Mouse (Mus musculus) E14TG2a.4 (cell line): ENCODE results near the gene Dstn.

Experiments used
- H3K27me3 ChIP-seq: 2 replicates; pipeline ENCODE4 v1.6.1; 2014; ENCODE audit warnings: low read length, control low read depth; ENCODE audit not compliant: insufficient read depth
- H3K36me3 ChIP-seq: 2 replicates; pipeline ENCODE4 v1.6.1; 2014; ENCODE audit warnings: low read length, control low read depth; ENCODE audit not compliant: insufficient read depth
- H3K4me1 ChIP-seq: replicated peaks from 2 replicates; pipeline ENCODE4 v1.6.1; 2014; ENCODE audit warnings: low read depth, low read length, control low read depth
- H3K4me3 ChIP-seq: replicated peaks from 2 replicates; pipeline ENCODE4 v1.5.1; 2014; ENCODE audit warnings: mild to moderate bottlenecking, low read length
- H3K9me3 ChIP-seq: 2 replicates; pipeline ENCODE4 v1.6.1; 2014; ENCODE audit warnings: low read length, control low read depth
- CTCF ChIP-seq: conservative IDR thresholded peaks from 2 replicates; pipeline ENCODE4 v1.5.1; 2014; ENCODE audit warnings: low read length
- NANOG ChIP-seq: IDR thresholded peaks from 2 replicates; pipeline ENCODE4 v1.6.1; 2014; ENCODE audit warnings: borderline replicate concordance, low read length, mixed read lengths
- POU5F1 ChIP-seq: IDR thresholded peaks from 2 replicates; pipeline ENCODE4 v1.6.1; 2014; ENCODE audit warnings: low read length, borderline replicate concordance

Dstn gene

DNA sequence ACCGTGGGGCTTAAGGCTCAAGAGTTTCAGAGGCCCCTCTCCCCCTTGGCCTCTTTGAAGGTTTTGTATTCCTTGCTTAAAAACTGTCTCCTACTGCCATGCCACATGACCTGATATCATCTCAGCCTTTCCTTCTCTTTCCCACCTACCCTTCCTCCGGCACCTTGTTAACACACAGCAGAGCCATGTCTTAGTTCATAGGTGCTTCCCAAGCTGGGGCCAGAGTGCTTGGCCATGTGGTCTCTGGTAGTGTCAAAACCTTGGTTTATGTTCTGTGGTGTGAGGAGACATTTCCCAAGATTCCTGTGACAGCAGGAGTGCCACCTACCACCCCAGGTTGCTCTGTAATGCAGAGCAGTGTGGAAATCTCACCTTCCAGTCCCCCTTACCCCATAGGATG is 31.3 kb downstream of the Dstn start:
- H3K4me3 ChIP-seq = no peak overlapping the region
- H3K4me1 ChIP-seq = peaks cover 24% of the 10 kb centered on the region
- no peaks in the 10 kb centered on the region for H3K9me3 ChIP-seq
- no peaks in the 10 kb centered on the region for H3K27me3 ChIP-seq
- TF ChIP-seq CTCF (no peak), NANOG (no peak), POU5F1 (no peak)
- H3K36me3 ChIP-seq = peaks cover 95% of the 10 kb centered on the region

DNA sequence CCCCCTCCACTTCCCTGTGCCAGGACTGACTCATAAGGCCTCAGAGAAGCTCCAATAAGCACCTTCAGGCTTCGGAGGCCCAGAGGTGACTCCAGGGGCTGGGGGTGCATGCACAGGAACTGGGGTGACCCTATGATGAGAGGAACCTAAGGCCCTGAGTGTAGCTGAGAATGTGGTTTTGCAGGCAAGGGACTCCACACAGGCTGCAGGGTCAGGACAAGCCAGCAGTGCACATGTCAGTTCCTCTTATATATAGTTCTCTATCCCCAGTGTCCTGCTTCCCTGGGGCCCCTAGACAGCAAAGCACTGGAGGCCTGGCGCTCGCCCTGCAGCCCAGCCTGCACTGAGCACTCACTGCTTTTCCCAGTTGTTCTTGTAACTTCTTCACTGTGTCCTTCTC is 32.9 kb downstream of the Dstn start:
- Histone ChIP-seq H3K4me1 (peaks cover 24% of the 10 kb centered on the region), H3K9me3 (no peaks in the 10 kb centered on the region), H3K27me3 (no peaks in the 10 kb centered on the region), H3K36me3 (peaks cover 98% of the 10 kb centered on the region), H3K4me3 (no peak overlapping the region)
- TF ChIP-seq CTCF (no peak), NANOG (no peak), POU5F1 (no peak)

DNA sequence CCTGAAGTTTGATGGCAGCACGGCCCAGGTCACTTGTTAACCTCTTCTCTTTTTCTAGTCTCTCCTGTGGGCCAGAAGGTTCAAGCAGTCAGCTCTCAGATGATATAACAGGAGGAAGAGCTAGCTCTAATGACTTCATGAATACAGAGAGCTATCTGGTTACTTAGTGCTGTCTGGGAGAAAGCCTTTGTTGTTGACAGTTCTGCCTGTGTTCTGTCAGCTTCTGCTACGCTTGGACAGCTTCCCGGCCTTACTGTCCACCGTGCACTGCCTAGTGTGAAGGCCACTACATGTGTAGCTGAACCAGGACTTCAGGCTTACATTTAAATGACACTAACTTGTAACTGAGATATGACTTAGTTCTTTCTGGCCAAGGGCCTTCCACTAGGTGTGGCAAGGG is 33.3 kb downstream of the Dstn start:
- Histone ChIP-seq H3K4me1 (peaks cover 24% of the 10 kb centered on the region), H3K9me3 (no peaks in the 10 kb centered on the region), H3K4me3 (no peak overlapping the region), H3K36me3 (peaks cover 98% of the 10 kb centered on the region), H3K27me3 (no peaks in the 10 kb centered on the region)
- TF ChIP-seq NANOG = no peak
- no peak for TF ChIP-seq POU5F1
- TF ChIP-seq CTCF = no peak

DNA sequence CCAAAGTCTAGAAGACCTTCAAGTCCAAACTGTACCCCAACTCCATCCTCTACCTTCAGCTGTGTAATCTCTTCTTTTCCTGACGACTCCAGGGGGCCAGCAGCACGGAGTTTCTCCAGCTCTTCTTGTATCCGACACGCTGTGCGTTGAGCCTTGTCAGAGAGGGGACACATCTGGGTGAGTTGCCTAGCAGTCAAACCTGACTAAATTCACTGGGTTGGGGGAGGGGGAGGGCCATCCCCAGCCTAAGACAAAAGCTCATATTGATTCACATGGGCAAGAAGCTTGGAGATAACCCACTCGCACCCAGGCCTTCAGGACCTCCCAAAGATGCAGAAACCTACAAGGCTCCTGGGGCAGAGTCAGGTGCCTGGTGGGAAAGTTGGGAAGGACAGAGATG is 34.1 kb downstream of the Dstn start:
- TF ChIP-seq NANOG = no peak
- TF ChIP-seq POU5F1 = no peak
- no peak for TF ChIP-seq CTCF
- H3K9me3 ChIP-seq = no peaks in the 10 kb centered on the region
- H3K27me3 ChIP-seq = no peaks in the 10 kb centered on the region

DNA sequence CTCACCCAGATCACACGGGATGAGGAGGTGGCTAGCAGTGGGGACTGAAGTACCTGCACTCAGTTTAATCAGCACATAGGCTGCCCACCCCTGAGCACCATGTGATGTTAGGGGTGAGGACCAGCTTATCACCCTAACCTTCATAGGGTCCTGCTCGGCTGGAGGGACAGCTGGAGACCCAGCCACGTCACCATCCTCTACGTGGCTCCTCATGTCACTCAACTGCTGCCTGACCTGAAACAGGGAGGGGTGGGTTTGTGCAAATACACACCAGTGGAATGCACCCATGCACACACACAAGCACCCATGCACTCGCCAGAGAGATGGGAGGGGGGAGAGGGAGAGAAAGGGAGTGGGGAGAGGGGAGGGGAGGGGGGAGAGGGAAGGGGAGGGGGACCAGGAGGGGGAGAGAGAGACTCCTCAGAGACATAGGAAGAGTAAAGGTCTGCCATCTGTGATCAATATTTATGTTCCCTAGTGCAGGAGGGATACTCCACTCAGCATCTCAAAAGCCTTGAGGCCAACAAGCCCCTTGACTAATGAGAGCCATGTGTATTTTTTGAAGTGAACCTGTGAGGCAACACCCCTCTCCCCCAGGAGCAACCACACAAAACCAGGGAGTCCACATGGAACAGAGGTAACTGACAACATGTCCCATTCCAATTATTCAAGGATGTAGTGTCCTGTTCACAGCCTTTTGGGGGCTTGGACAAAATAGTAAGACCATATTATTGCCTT is 35.3 kb downstream of the Dstn start:
- Histone ChIP-seq H3K27me3 (no peaks in the 10 kb centered on the region), H3K36me3 (peaks cover 98% of the 10 kb centered on the region), H3K4me1 (peaks cover 18% of the 10 kb centered on the region), H3K4me3 (no peak overlapping the region), H3K9me3 (no peaks in the 10 kb centered on the region)
- TF ChIP-seq NANOG (no peak), CTCF (no peak), POU5F1 (no peak)

More for the DNA sequence above, 34.1 kb downstream of the Dstn start:
- Histone ChIP-seq H3K4me1 (peaks cover 24% of the 10 kb centered on the region), H3K4me3 (no peak overlapping the region), H3K36me3 (peaks cover 98% of the 10 kb centered on the region)

DNA sequence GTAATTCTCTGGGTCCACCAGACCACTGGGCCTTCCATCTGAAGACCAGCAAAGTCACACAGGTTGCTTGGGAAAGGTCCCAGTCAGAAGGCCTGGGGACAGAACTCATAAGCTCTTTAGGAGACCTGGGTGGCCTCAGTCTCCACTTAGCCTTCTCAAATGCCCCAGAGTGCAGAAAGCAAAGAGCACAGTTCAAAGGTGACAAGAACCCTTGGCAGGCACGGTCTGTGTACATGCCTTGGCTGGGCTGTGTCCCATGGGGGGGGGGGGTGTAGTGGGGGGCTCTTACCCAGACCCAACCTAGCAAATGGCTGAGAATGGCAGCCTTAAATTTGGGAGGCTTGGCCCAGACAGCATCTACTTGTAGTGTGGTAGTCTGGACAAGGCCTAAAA is 35.9 kb downstream of the Dstn start:
- Histone ChIP-seq H3K4me3 (no peak overlapping the region), H3K36me3 (peaks cover 98% of the 10 kb centered on the region), H3K27me3 (no peaks in the 10 kb centered on the region), H3K4me1 (peaks cover 13% of the 10 kb centered on the region), H3K9me3 (no peaks in the 10 kb centered on the region)
- TF ChIP-seq POU5F1 (no peak), NANOG (no peak), CTCF (no peak)

DNA sequence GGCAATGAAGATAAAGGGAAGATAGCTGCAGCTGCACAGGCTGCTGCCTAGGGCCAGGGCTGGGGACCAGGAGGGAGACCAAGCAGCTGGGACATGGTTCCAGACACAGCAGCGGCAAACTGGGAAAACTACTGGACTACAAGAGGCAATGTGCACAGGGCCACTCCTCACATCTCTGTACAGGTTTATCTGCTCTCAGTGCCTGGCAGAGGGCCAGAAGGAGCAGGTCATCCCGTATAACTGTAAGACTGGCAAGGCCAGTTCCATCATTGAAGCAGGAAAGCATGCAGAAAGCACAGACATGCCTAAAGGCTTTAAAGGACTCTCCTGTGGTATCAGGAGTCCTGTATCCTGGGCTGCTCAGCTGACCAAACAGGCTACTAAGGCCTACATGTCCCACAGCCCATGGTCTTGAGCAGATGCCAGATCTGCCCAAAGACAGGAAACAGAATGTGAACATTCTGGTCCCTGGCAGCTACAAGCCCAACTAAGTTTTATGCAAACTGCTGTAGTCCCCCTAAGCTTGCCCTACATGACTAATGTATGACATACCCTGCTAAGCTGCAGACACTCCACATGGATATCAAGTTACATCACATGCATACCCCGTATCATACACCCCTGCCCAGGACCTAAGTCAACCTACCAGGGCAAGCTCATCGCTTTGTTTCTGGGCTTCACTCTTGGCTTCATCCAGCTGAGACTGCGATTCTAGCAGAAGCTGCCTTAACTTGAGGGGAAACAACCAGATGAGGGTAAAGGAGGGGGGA is 36.6 kb downstream of the Dstn start:
- Histone ChIP-seq H3K36me3 (peaks cover 98% of the 10 kb centered on the region), H3K27me3 (no peaks in the 10 kb centered on the region), H3K9me3 (no peaks in the 10 kb centered on the region), H3K4me1 (peaks cover 8% of the 10 kb centered on the region), H3K4me3 (no peak overlapping the region)
- TF ChIP-seq POU5F1 (no peak), NANOG (no peak), CTCF (no peak)

DNA sequence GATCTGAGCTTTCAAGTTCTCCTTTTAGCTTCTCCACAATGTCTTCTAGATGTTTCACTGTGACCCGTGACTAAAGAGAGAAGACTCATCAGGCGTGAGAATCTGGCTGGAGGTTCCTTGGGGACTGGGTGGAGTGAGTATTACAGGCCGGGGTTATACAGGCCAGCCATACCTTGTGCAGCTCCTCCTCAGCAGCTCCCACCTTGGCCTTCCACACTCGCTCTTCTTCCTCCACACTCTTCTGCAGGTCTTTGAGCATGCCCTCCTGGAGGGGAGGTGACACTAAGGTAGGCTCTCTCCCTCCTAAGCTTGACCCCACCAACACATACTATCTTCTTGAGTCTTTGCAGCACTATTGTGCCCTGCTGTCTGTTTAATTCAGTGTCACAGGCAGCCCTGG is 38.8 kb downstream of the Dstn start:
- no peaks in the 10 kb centered on the region for H3K27me3 ChIP-seq
- TF ChIP-seq POU5F1 = no peak
- no peak for TF ChIP-seq CTCF
- no peak for TF ChIP-seq NANOG
- H3K4me1 ChIP-seq = no peaks in the 10 kb centered on the region
- peaks cover under 1% of the 10 kb centered on the region; the same call in 1 of the 2 replicates for H3K9me3 ChIP-seq
- no peak overlapping the region for H3K4me3 ChIP-seq
- H3K36me3 ChIP-seq = peaks cover 93% of the 10 kb centered on the region

DNA sequence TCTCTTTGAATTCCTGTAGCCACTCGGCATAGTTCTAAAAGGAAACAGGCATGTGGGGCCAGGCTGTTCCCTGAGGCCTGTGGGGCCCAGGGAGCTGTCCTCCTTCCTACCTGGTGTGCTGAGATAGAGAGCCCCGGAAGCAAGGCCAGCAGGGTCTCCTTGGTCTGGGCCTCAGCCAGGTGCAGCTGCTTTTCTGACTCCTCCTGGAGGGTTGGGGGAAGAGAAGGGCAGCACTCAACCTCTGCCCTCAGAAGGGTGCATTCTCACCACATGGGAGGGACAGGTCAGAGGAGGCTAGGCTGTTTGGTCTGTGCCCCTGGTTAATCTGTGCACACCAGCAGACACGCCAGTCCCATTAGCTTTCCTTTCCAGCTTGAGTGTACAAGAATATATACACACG is 39.9 kb downstream of the Dstn start:
- no peaks in the 10 kb centered on the region for H3K27me3 ChIP-seq
- peaks cover 9% of the 10 kb centered on the region for H3K9me3 ChIP-seq
- H3K36me3 ChIP-seq = peaks cover 90% of the 10 kb centered on the region
- TF ChIP-seq POU5F1 = no peak
- TF ChIP-seq CTCF = no peak
- TF ChIP-seq NANOG = no peak
- no peak overlapping the region for H3K4me3 ChIP-seq
- no peaks in the 10 kb centered on the region for H3K4me1 ChIP-seq

DNA sequence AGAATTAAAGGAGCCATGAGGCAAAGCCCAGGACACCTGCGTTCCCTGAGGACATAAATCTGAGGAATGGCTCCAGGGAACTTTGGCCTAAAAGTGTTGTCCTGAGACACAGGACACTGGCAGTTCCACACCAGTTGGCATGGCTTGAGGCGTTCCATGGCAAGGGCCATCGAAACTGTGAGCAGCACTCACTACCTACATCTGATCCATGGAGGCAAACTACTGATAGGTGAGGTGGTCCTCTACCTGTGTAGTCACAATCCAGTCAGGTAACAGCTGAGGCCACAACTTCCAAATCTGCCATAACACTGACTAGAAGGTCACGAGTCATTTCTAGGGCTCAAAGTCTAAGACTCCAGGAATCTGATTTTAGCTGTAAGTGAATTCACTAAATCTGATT is 40.6 kb downstream of the Dstn start:
- no peaks in the 10 kb centered on the region for H3K4me1 ChIP-seq
- H3K27me3 ChIP-seq = no peaks in the 10 kb centered on the region
- peaks cover 88% of the 10 kb centered on the region for H3K36me3 ChIP-seq
- TF ChIP-seq NANOG (no peak), CTCF (no peak), POU5F1 (no peak)
- H3K4me3 ChIP-seq = no peak overlapping the region
- H3K9me3 ChIP-seq = peaks cover 13% of the 10 kb centered on the region
